Mouse (Mus musculus) neural tube, embryonic 13.5 days (tissue): Measurements from ENCODE around the gene AU040320. TPM values are rescaled to one million over a fixed set of nuclear protein-coding genes. Genes with fewer than 3 reads are reported as not detected.

ENCODE experiments used
- polyA plus RNA-seq: library from polyadenylated mRNA; unstranded; fragments of >200 nt; fragmentation: Nextera tagmentation; extraction: Ambion mirVana; gene quantifications from 2 replicates; pipeline ENCODE4 v1.2.1, GENCODE M21; 2015

The AU040320 gene
- polyA plus RNA-seq, 1 experiment from 2014 or later = 38.3 TPM

Other genes with a start within 250 kb of the AU040320 start
- 8.7 and 9.1 TPM in 2 replicates for gene Ago4, start 220.1 kb upstream of the AU040320 start, polyA plus RNA-seq
- 6.5 and 8.6 TPM in 2 replicates for gene Clspn, start 196.6 kb upstream of the AU040320 start, polyA plus RNA-seq
- 7.2 and 7.6 TPM in 2 replicates for gene 5730409E04Rik, start 143.7 kb upstream of the AU040320 start, polyA plus RNA-seq
- 464 and 490 TPM in 2 replicates for gene Psmb2, start 75.9 kb upstream of the AU040320 start, polyA plus RNA-seq
- 0.18 TPM in 1 of 2 replicates, not detected in the other for gene Tfap2e, start 17.3 kb upstream of the AU040320 start, polyA plus RNA-seq
- 85.3 and 86.7 TPM in 2 replicates for gene Ncdn, start 106 bp upstream of the AU040320 start, polyA plus RNA-seq
- 26.7 and 27.6 TPM in 2 replicates for gene Zmym4, start 214.6 kb downstream of the AU040320 start, polyA plus RNA-seq